Mouse (Mus musculus): ENCODE data around the gene Gm527. TPM values are rescaled to one million over a fixed set of nuclear protein-coding genes. Genes with fewer than 3 reads are reported as not detected.

Gene Gm527
- polyA plus RNA-seq, 1 experiment from 2014 or later = 1.9 TPM

- H3K4me1 ChIP-seq (replicated peaks) = peaks cover 27% of the 10 kb centered on the region
- peak overlapping the region; percentile 87 for H3K4me2 ChIP-seq
- ATAC-seq (replicated peaks; ENCODE audit: insufficient number of reproducible peaks, insufficient read depth, low FRiP score, low read depth) = peak; percentile 25
- no peaks in the 10 kb centered on the region for H3K9me3 ChIP-seq (replicated peaks)
- H3K27me3 ChIP-seq = no peaks in the 10 kb centered on the region
- 0% methylated on average over 44 of the region's 44 CpGs for WGBS
- peak overlapping the region; percentile 93 for H3K27ac ChIP-seq
- peak overlapping the region; percentile 97 for H3K9ac ChIP-seq
- no peaks in the 10 kb centered on the region for H3K36me3 ChIP-seq
- peak overlapping the region; percentile 95 for H3K4me3 ChIP-seq
These were observed 48.5 kb downstream of the Gm527 start for GRCm38 (mm10) chr12:64966101-64966631.

- Histone ChIP-seq H3K27ac (peak overlapping the region; percentile 93), H3K4me2 (peak overlapping the region; percentile 87), H3K36me3 (no peaks in the 10 kb centered on the region), H3K9me3 (replicated peaks) (no peaks in the 10 kb centered on the region), H3K27me3 (no peaks in the 10 kb centered on the region), H3K4me3 (peak overlapping the region; percentile 95), H3K4me1 (replicated peaks) (peaks cover 31% of the 10 kb centered on the region), H3K9ac (peak overlapping the region; percentile 97)
- WGBS = 4% methylated on average over 19 of the region's 19 CpGs
- ATAC-seq (replicated peaks; ENCODE audit: insufficient number of reproducible peaks, insufficient read depth, low FRiP score, low read depth) = no peak
These were observed 49.1 kb downstream of the Gm527 start for GRCm38 (mm10) chr12:64966652-64967435.

- Histone ChIP-seq H3K9ac (peak overlapping the region; percentile 97), H3K4me2 (peak overlapping the region; percentile 87), H3K4me1 (replicated peaks) (peaks cover 35% of the 10 kb centered on the region), H3K4me3 (peak overlapping the region; percentile 95), H3K27ac (peak overlapping the region; percentile 17; the same call in 1 of the 2 replicates), H3K9me3 (replicated peaks) (no peaks in the 10 kb centered on the region), H3K36me3 (no peaks in the 10 kb centered on the region), H3K27me3 (no peaks in the 10 kb centered on the region)
- WGBS = under 1% methylated on average over 9 of the region's 9 CpGs
- ATAC-seq (replicated peaks; ENCODE audit: insufficient number of reproducible peaks, insufficient read depth, low FRiP score, low read depth) = no peak
These were observed 49.8 kb downstream of the Gm527 start for GRCm38 (mm10) chr12:64967470-64967869.

GRCm38 (mm10) chr12:64968067-64968466, 50.4 kb downstream of the Gm527 start:
- WGBS = 3% methylated on average over 2 of the region's 2 CpGs
- Histone ChIP-seq H3K4me2 (peak overlapping the region; percentile 87), H3K4me3 (peak overlapping the region; percentile 95), H3K36me3 (no peaks in the 10 kb centered on the region), H3K27ac (no peak overlapping the region), H3K9me3 (replicated peaks) (no peaks in the 10 kb centered on the region), H3K27me3 (no peaks in the 10 kb centered on the region), H3K9ac (peak overlapping the region; percentile 97), H3K4me1 (replicated peaks) (peaks cover 35% of the 10 kb centered on the region)
- ATAC-seq (replicated peaks; ENCODE audit: insufficient number of reproducible peaks, insufficient read depth, low FRiP score, low read depth) = no peak

GRCm38 (mm10) chr12:64971399-64971798, 53.7 kb downstream of the Gm527 start:
- Histone ChIP-seq H3K4me2 (0 out of 2 replicates have a peak overlapping the region, but pooled peaks have one; percentile 6), H3K9ac (no peak overlapping the region), H3K4me1 (replicated peaks) (peaks cover 28% of the 10 kb centered on the region), H3K36me3 (no peaks in the 10 kb centered on the region), H3K9me3 (replicated peaks) (no peaks in the 10 kb centered on the region), H3K4me3 (no peak overlapping the region), H3K27me3 (no peaks in the 10 kb centered on the region), H3K27ac (no peak overlapping the region)
- no peak for ATAC-seq (replicated peaks; ENCODE audit: insufficient number of reproducible peaks, insufficient read depth, low FRiP score, low read depth)

GRCm38 (mm10) chr12:64972063-64972462, 54.4 kb downstream of the Gm527 start:
- 59% methylated on average over 6 of the region's 6 CpGs for WGBS

More at GRCm38 (mm10) chr12:64972063-64972462, 54.4 kb downstream of the Gm527 start:
- no peak overlapping the region for H3K4me3 ChIP-seq
- H3K36me3 ChIP-seq = peaks cover 6% of the 10 kb centered on the region; the same call in 1 of the 2 replicates
- no peak for ATAC-seq (replicated peaks; ENCODE audit: insufficient number of reproducible peaks, insufficient read depth, low FRiP score, low read depth)
- no peaks in the 10 kb centered on the region for H3K27me3 ChIP-seq
- H3K4me2 ChIP-seq = peak overlapping the region; percentile 13; the same call in 1 of the 2 replicates
- H3K4me1 ChIP-seq (replicated peaks) = peaks cover 28% of the 10 kb centered on the region
- no peak overlapping the region for H3K27ac ChIP-seq
- H3K9ac ChIP-seq = no peak overlapping the region
- no peaks in the 10 kb centered on the region for H3K9me3 ChIP-seq (replicated peaks)

Other genes with a start within 250 kb of the Gm527 start
- gene Klhl28, start 47.6 kb downstream of the Gm527 start, polyA plus RNA-seq (2015; fragmentation: Nextera tagmentation; extraction: Ambion mirVana) = 8.9 and 10.9 TPM in 2 replicates
- 14.0 and 16.5 TPM in 2 replicates for gene Togaram1, start 47.9 kb downstream of the Gm527 start, polyA plus RNA-seq (2015; fragmentation: Nextera tagmentation; extraction: Ambion mirVana)
- 27.8 and 31.2 TPM in 2 replicates for gene Prpf39, start 118.4 kb downstream of the Gm527 start, polyA plus RNA-seq (2015; fragmentation: Nextera tagmentation; extraction: Ambion mirVana)
- 404 and 579 TPM in 2 replicates for gene Fkbp3, start 156.1 kb downstream of the Gm527 start, polyA plus RNA-seq (2015; fragmentation: Nextera tagmentation; extraction: Ambion mirVana)
- 4.9 and 5.1 TPM in 2 replicates for gene Fancm, start 157.7 kb downstream of the Gm527 start, polyA plus RNA-seq (2015; fragmentation: Nextera tagmentation; extraction: Ambion mirVana)